Mouse (Mus musculus): Measurements from ENCODE around the gene Gm8909.

DNA sequence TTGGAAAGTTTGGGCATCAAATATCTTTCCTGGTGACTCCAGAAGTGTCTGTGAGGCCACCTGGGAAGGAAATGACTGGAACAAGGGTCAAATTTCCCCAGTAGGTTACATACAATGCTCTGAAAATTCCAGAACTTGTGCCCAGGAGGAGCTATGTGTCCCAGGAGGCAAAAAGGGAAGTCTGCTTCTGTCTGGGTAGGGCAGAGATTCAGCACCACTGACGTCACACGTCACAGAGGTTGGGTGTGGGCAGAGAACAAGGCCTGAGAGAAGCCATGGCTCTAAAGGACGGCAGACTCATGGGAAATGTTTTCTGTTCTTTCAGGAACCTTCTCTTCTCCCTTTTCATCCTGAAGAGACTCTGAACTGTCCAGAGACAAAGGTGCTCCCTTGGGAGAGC, 19.2 kb upstream of the Gm8909 start:
- TF ChIP-seq EP300 (IDR thresholded peaks at IDR 0.05; ENCODE audit: low read depth) (no peak), CTCF (IDR thresholded peaks at IDR 0.05; ENCODE audit: low read depth) (no peak)
